Mouse (Mus musculus) bone marrow macrophage, adult 2 months (primary cell): ENCODE measurements around the gene Polr2a.

Experiments used
- CTCF ChIP-seq: IDR thresholded peaks from 2 replicates; pipeline ENCODE4 v1.5.1; 2012; ENCODE audit warnings: low read depth, mild to moderate bottlenecking, low read length, moderate library complexity
- POLR2A ChIP-seq: IDR thresholded peaks from 2 replicates; pipeline ENCODE4 v1.6.1; 2012; ENCODE audit warnings: mild to moderate bottlenecking, low read depth, low read length, borderline replicate concordance

- no peak for TF ChIP-seq CTCF
- TF ChIP-seq POLR2A: no peak
These were observed 35.4 kb downstream of the Polr2a start for GRCm38 (mm10) chr11:69723074-69723473.
